Mouse (Mus musculus) neural tube, embryonic 12.5 days (tissue): ENCODE data around the gene Foxo3. TPM values are rescaled to one million over a fixed set of nuclear protein-coding genes. Genes with fewer than 3 reads are reported as not detected.

Source experiments
- ATAC-seq: fragments of 200-750 bp; cut with Nextera tagmentation; 2 replicates; pipeline ENCODE4 v1.8.0; 2017; ENCODE audit warnings: low read depth, mild to moderate bottlenecking, moderate TSS enrichment, moderate library complexity; ENCODE audit not compliant: low FRiP score
- H3K27ac ChIP-seq: fragments of 300-500 bp; sonication (generic); 2 replicates; pipeline ENCODE4 v1.5.1; 2016
- H3K27me3 ChIP-seq: fragments of 300-500 bp; sonication (generic); replicated peaks from 2 replicates; pipeline ENCODE4 v1.6.1; 2016; ENCODE audit warnings: mild to moderate bottlenecking
- H3K36me3 ChIP-seq: fragments of 300-500 bp; sonication (generic); 2 replicates; pipeline ENCODE4 v1.6.1; 2016; ENCODE audit warnings: mild to moderate bottlenecking
- H3K4me1 ChIP-seq: fragments of 300-500 bp; sonication (generic); 2 replicates; pipeline ENCODE4 v1.6.1; 2016
- H3K4me2 ChIP-seq: fragments of 300-500 bp; sonication (generic); replicated peaks from 2 replicates; pipeline ENCODE4 v1.6.1; 2016; ENCODE audit warnings: mild to moderate bottlenecking
- H3K4me3 ChIP-seq: fragments of 300-500 bp; sonication (generic); 2 replicates; pipeline ENCODE4 v1.5.1; 2016
- H3K9ac ChIP-seq: fragments of 300-500 bp; sonication (generic); 2 replicates; pipeline ENCODE4 v1.6.1; 2016; ENCODE audit warnings: mild to moderate bottlenecking
- H3K9me3 ChIP-seq: fragments of 300-500 bp; sonication (generic); 2 replicates; pipeline ENCODE4 v1.6.1; 2016; ENCODE audit warnings: mild to moderate bottlenecking
- WGBS: fragments of 180-500 bp; shearing (Covaris S2); methylation state at CpG from one replicate; pipeline ENCODE4 v1.1.7; 2016; 5-methylcytosine and 5-hydroxymethylcytosine counted together
- polyA plus RNA-seq: library from polyadenylated mRNA; unstranded; fragments of >200 nt; fragmentation: Nextera tagmentation; extraction: Ambion mirVana; gene quantifications from 2 replicates; pipeline ENCODE4 v1.2.1, GENCODE M21; 2016

Gene Foxo3
- polyA plus RNA-seq, 1 experiment from 2014 or later, result 3.4 TPM

DNA sequence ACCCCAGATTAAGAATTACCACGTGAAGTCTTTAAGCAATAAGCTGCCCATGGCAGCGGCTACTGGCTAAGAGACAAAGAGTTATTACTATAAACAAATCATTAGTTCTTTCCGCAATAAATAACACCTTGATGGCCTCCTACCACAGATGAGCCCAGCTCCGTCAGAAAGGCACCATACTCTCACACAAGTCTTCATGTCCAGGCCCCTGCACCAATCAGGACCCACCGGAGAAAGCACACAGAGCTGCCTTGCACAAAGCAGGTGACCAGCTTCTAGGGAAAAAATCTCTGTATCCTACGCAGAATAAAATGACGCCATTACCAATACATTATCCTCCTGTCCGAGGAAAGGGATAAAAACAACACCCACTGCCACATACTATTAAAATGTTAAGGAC, 44.7 kb downstream of the Foxo3 start:
- Histone ChIP-seq H3K4me3 (no peak overlapping the region), H3K9me3 (no peaks in the 10 kb centered on the region), H3K9ac (no peak overlapping the region), H3K4me1 (peaks cover 11% of the 10 kb centered on the region; the same call in 1 of the 2 replicates), H3K4me2 (no peak overlapping the region), H3K36me3 (no peaks in the 10 kb centered on the region), H3K27ac (no peak overlapping the region), H3K27me3 (no peaks in the 10 kb centered on the region)
- 73% methylated on average over 8 of the region's 8 CpGs for WGBS
- ATAC-seq, result no peak

GRCm38 (mm10) chr10:42231100-42231541, 45.4 kb downstream of the Foxo3 start:
- Histone ChIP-seq H3K4me3 (no peak overlapping the region), H3K4me2 (no peak overlapping the region), H3K27me3 (no peaks in the 10 kb centered on the region), H3K9ac (no peak overlapping the region), H3K4me1 (peaks cover 11% of the 10 kb centered on the region; the same call in 1 of the 2 replicates), H3K27ac (no peak overlapping the region), H3K9me3 (no peaks in the 10 kb centered on the region), H3K36me3 (no peaks in the 10 kb centered on the region)
- no peak for ATAC-seq
- 62% methylated on average over 3 of the region's 3 CpGs for WGBS

- WGBS, result 87% methylated on average over 5 of the region's 5 CpGs
Measured at GRCm38 (mm10) chr10:42230471-42231099, 46.0 kb downstream of the Foxo3 start.

DNA sequence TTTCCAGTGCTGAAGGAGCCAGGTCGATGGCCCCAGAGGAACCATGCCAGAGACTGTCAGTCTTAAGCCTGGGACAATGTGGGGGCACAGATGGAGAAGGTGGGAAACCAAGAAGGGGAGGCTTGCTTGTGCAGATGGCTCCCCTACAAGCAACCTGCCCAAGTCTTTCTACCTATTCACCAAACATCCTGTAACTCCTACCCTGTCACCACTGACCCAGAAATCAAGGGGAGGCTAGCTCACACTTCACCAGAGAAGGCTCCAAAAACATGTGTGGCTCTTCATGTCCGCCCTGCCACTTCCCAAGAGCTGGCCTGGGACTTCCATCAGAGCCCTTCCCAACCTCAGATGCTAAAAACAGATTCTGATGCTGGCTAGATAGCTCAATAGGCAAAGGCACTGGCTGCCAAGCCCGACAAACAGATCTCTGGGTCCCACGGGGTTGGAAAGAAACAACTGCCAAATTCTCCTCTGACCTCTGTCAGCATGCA, 48.8 kb downstream of the Foxo3 start:
- Histone ChIP-seq H3K9ac (no peak overlapping the region), H3K27me3 (no peaks in the 10 kb centered on the region), H3K4me1 (peaks cover 5% of the 10 kb centered on the region; the same call in 1 of the 2 replicates), H3K4me3 (no peak overlapping the region), H3K4me2 (no peak overlapping the region), H3K27ac (no peak overlapping the region), H3K9me3 (no peaks in the 10 kb centered on the region), H3K36me3 (no peaks in the 10 kb centered on the region)
- no peak for ATAC-seq
- 73% methylated on average over 4 of the region's 4 CpGs for WGBS

More at GRCm38 (mm10) chr10:42230471-42231099, 46.0 kb downstream of the Foxo3 start:
- peaks cover 11% of the 10 kb centered on the region; the same call in 1 of the 2 replicates for H3K4me1 ChIP-seq
- no peak overlapping the region for H3K9ac ChIP-seq
- H3K4me2 ChIP-seq, result no peak overlapping the region
- H3K27me3 ChIP-seq, result no peaks in the 10 kb centered on the region
- no peak overlapping the region for H3K4me3 ChIP-seq
- ATAC-seq, result no peak
- no peak overlapping the region for H3K27ac ChIP-seq
- H3K9me3 ChIP-seq, result no peaks in the 10 kb centered on the region
- H3K36me3 ChIP-seq, result no peaks in the 10 kb centered on the region

DNA sequence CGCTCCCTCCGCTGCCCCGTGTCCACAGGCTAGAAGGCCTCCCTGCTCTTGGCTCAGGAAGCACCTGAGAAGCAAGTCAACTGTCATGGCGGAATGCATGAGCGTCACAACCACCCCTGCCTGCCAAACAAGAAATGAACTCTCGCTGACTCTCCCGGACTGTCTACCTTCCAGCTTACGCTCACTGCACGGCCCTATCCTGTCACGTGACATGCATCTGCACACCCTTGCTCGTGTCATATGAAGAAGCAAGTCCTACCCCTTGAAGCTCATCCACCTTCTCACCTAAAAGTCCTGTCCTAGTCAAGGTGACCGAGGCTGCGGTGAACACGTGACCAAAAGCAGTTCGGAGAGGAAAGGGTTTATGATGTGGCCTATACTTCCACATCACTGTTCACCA, 50.4 kb downstream of the Foxo3 start:
- WGBS, result 96% methylated on average over 15 of the region's 15 CpGs

DNA sequence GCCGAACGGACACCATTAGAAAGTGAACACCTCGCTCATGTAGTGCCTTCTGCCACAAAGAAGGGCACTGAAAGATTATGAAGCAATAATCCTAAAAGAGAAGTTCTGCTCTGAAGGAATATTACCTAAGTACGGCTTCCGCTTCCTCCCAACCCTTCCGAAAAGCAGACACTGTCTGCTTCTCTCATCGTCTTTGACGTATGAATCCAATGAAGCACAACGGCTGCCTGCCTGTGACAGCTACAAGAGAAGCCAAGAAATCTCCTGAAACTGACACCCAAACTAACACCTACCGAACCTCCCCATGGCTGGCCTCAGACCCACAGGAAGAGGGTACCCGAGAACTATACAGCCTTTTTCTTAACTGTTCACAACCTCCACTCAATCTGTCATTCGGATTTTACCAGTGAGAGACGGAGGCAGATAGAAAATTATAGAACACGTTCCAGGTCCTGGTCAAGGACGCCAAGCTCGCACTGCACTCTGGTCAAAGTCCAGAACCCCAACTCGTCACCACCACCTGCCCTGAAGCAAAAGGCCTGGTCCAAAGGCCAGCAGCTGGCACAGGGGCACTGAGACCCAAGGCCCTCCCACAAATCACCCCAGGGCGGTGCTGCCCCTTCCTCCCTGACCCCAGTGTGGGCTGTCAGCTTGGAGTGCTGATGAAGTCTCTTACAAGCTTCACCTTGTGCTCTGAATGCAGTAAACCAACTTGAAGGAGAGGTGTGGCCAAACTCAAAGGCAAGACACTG, 51.2 kb downstream of the Foxo3 start:
- no peaks in the 10 kb centered on the region for H3K9me3 ChIP-seq
- H3K4me3 ChIP-seq, result no peak overlapping the region
- no peak overlapping the region for H3K27ac ChIP-seq
- 89% methylated on average over 18 of the region's 18 CpGs for WGBS
- H3K36me3 ChIP-seq, result no peaks in the 10 kb centered on the region
- H3K27me3 ChIP-seq, result no peaks in the 10 kb centered on the region
- no peak overlapping the region for H3K9ac ChIP-seq
- no peak overlapping the region for H3K4me2 ChIP-seq
- H3K4me1 ChIP-seq, result peaks cover 5% of the 10 kb centered on the region; the same call in 1 of the 2 replicates
- no peak for ATAC-seq

More for the DNA sequence above, 50.4 kb downstream of the Foxo3 start:
- no peak for ATAC-seq
- Histone ChIP-seq H3K4me2 (no peak overlapping the region), H3K4me1 (no peaks in the 10 kb centered on the region), H3K27me3 (no peaks in the 10 kb centered on the region), H3K9ac (no peak overlapping the region), H3K9me3 (no peaks in the 10 kb centered on the region), H3K36me3 (no peaks in the 10 kb centered on the region), H3K4me3 (no peak overlapping the region), H3K27ac (no peak overlapping the region)

DNA sequence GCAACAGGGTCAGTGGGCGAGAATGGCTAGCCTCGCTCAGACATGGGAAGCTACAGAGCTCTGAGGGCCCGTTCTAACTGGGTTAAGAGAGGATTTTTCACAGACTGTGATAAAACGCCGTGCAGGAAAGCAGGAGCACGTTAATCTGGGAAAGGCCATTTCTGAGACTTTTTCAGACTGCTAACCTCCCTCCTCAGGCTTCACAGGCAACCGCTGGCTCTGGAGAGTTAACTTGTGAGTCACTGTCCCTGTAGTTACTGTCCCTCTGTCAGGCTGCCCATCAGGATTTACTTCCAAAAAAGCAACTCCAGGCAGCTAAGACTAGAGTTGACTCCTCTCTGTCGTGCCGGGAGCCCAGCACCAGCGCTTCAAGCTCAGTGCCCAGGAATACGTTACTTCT, 54.6 kb downstream of the Foxo3 start:
- Histone ChIP-seq H3K9ac (no peak overlapping the region), H3K4me2 (no peak overlapping the region), H3K4me1 (peaks cover 6% of the 10 kb centered on the region; the same call in 1 of the 2 replicates), H3K36me3 (no peaks in the 10 kb centered on the region), H3K4me3 (no peak overlapping the region), H3K27ac (no peak overlapping the region), H3K9me3 (no peaks in the 10 kb centered on the region), H3K27me3 (no peaks in the 10 kb centered on the region)
- ATAC-seq, result no peak
- 81% methylated on average over 11 of the region's 11 CpGs for whole genome bisulfite sequencing

DNA sequence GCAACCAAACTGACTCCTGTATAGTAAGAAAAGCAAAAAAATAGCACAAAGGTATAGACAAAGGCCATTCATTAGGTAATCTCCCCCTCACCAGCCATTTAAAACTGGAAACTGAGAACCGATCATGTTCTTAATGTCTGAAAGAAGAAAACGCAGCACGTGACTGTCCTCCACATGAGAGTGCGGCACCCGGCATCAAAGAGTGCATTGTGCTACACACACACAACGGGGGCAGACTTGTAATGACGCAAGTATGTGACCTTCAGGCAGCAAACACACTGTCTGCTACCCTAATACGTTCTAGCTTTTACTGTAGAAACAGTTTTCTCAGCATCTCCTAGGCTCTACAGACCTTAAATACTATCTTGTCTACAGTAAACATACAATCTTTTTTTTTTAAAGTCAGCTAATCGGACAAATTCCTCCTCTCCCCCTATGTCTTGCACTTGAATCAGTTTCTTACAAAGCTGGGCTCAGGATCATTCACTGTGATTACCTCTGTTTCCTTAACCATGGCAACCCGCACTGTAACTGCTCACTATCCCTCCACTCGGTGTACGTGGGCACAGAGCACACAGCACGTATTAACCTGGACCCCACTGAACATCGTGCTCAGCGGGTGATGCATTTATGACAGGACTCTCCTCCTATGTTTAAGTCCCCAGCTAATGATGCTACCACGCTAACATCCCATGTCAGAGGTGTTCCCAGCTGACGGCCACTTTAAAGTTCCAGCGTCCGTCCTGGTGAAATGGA, 55.2 kb downstream of the Foxo3 start:
- Histone ChIP-seq H3K4me3 (no peak overlapping the region), H3K27ac (no peak overlapping the region), H3K27me3 (no peaks in the 10 kb centered on the region), H3K4me2 (no peak overlapping the region), H3K9ac (no peak overlapping the region), H3K4me1 (peaks cover 6% of the 10 kb centered on the region; the same call in 1 of the 2 replicates), H3K9me3 (no peaks in the 10 kb centered on the region), H3K36me3 (no peaks in the 10 kb centered on the region)
- no peak for ATAC-seq
- WGBS, result 75% methylated on average over 19 of the region's 19 CpGs

- H3K9me3 ChIP-seq, result no peaks in the 10 kb centered on the region
- 84% methylated on average over 5 of the region's 5 CpGs for WGBS
- no peak for ATAC-seq
- no peak overlapping the region for H3K4me2 ChIP-seq
- no peak overlapping the region for H3K4me3 ChIP-seq
- no peak overlapping the region for H3K27ac ChIP-seq
- H3K27me3 ChIP-seq, result no peaks in the 10 kb centered on the region
- peaks cover 6% of the 10 kb centered on the region; the same call in 1 of the 2 replicates for H3K4me1 ChIP-seq
- no peak overlapping the region for H3K9ac ChIP-seq
- no peaks in the 10 kb centered on the region for H3K36me3 ChIP-seq
Measured at GRCm38 (mm10) chr10:42220418-42220952, 56.1 kb downstream of the Foxo3 start.

DNA sequence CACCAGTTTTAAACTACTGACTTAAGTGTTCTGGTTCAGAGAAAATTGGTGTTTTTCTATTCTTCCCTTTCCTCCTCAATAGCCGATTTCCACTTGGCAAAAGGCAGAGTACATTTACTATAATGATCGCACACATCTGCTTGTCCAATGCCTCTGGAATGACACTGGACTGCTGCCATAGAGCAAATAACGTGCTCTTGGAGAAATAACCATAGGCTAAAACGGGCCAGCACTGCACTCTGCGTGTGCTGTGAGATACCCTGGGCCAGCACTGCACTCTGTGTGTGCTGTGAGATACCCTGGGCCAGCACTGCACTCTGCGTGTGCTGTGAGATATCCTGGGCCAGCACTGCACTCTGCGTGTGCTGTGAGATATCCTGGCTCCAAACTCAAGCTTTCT, 65.1 kb downstream of the Foxo3 start:
- Histone ChIP-seq H3K4me1 (peaks cover 11% of the 10 kb centered on the region), H3K27me3 (no peaks in the 10 kb centered on the region), H3K4me2 (no peak overlapping the region), H3K4me3 (no peak overlapping the region), H3K36me3 (no peaks in the 10 kb centered on the region), H3K27ac (no peak overlapping the region), H3K9ac (no peak overlapping the region), H3K9me3 (no peaks in the 10 kb centered on the region)
- WGBS, result 91% methylated on average over 7 of the region's 7 CpGs
- no peak for ATAC-seq

DNA sequence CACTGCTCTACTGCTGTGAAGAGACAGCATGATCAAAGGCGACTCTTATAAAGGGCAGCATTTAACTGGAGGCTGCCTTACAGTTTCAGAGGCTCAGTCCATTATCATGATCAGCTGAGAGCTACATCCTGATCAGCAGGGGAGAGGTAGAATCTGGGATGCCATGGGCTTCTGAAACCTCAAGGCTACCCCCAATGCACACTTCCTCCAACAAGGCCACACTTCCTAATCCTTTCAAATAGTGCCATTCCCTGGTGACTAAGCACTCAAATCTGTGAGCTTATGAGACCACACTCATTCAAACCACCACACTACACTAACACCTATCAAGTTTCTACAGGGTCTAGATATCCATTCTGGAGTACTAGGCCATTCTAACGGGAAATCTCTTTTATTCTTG, 65.9 kb downstream of the Foxo3 start:
- Histone ChIP-seq H3K4me3 (no peak overlapping the region), H3K9ac (no peak overlapping the region), H3K27ac (no peak overlapping the region), H3K27me3 (no peaks in the 10 kb centered on the region), H3K4me2 (no peak overlapping the region), H3K4me1 (peaks cover 11% of the 10 kb centered on the region), H3K9me3 (no peaks in the 10 kb centered on the region), H3K36me3 (no peaks in the 10 kb centered on the region)
- WGBS, result 50% methylated on average over 2 of the region's 2 CpGs
- ATAC-seq, result no peak

GRCm38 (mm10) chr10:42209809-42210208, 66.7 kb downstream of the Foxo3 start:
- Histone ChIP-seq H3K9me3 (no peaks in the 10 kb centered on the region), H3K27ac (no peak overlapping the region), H3K9ac (no peak overlapping the region), H3K27me3 (no peaks in the 10 kb centered on the region), H3K4me1 (peaks cover 11% of the 10 kb centered on the region), H3K36me3 (no peaks in the 10 kb centered on the region), H3K4me3 (no peak overlapping the region), H3K4me2 (no peak overlapping the region)
- WGBS, result 24% methylated on average over 6 of the region's 6 CpGs
- ATAC-seq, result peak; percentile 29; the same call in 1 of the 2 replicates
